Mouse (Mus musculus) bone marrow, adult 2 months (tissue): Measurements from ENCODE around the gene Arf1.

Source experiments
- CTCF ChIP-seq: fragments of 200-500 bp; IDR thresholded peaks from 2 replicates; pipeline ENCODE4 v1.5.1; 2011; ENCODE audit warnings: low read length, control low read depth; ENCODE audit not compliant: control insufficient read depth, insufficient read depth
- POLR2A ChIP-seq: fragments of 200-500 bp; IDR thresholded peaks from 2 replicates; pipeline ENCODE4 v1.6.1; 2011; ENCODE audit warnings: low read depth, mild to moderate bottlenecking, control low read depth, low read length, borderline replicate concordance; ENCODE audit not compliant: control insufficient read depth

DNA sequence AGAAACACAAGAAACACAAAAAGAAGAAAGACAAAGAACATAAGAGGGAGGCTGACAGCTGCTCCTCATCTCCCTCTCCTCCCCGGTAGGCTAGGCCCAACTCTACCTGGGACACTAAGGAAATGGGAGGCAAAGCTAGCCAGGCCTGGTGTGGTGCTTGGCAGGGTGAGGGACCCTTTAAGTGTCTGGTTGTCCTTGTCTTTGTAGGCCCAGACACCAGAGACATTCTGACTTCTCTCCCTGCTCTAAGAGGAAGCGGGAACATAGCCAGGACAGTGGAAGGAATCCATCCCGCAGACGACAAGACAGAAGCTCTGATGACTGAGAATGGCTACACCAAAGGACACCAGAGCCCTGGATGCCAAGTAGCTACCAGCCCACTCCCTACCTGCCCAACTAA, 18.1 kb downstream of the Arf1 start:
- TF ChIP-seq CTCF, result no peak
- no peak for TF ChIP-seq POLR2A
